Mouse (Mus musculus) forebrain, embryonic 12.5 days (tissue): Measurements from ENCODE around the gene Gm28551. TPM values are rescaled to one million over a fixed set of nuclear protein-coding genes. Genes with fewer than 3 reads are reported as not detected.
A peak's percentile ranks its signal among the peaks of the same experiment; 100 is the strongest.

ENCODE experiments used
- ATAC-seq: fragments of 200-750 bp; cut with Nextera tagmentation; 2 replicates; pipeline ENCODE4 v1.8.0; 2017; ENCODE audit warnings: moderate TSS enrichment; ENCODE audit not compliant: low FRiP score
- H3K27ac ChIP-seq: fragments of 300-500 bp; sonication (generic); 2 replicates; pipeline ENCODE4 v1.5.1; 2016; ENCODE audit warnings: mild to moderate bottlenecking
- H3K27me3 ChIP-seq: fragments of 300-500 bp; sonication (generic); 2 replicates; pipeline ENCODE4 v1.6.1; 2016; ENCODE audit warnings: mild to moderate bottlenecking
- H3K36me3 ChIP-seq: fragments of 300-500 bp; sonication (generic); replicated peaks from 2 replicates; pipeline ENCODE4 v1.6.1; 2016; ENCODE audit warnings: mild to moderate bottlenecking
- H3K4me1 ChIP-seq: fragments of 300-500 bp; sonication (generic); 2 replicates; pipeline ENCODE4 v1.6.1; 2016
- H3K4me2 ChIP-seq: fragments of 300-500 bp; sonication (generic); 2 replicates; pipeline ENCODE4 v1.6.1; 2016; ENCODE audit warnings: mild to moderate bottlenecking, moderate library complexity
- H3K4me3 ChIP-seq: fragments of 300-500 bp; sonication (generic); replicated peaks from 2 replicates; pipeline ENCODE4 v1.5.1; 2016; ENCODE audit warnings: mild to moderate bottlenecking
- H3K9ac ChIP-seq: fragments of 300-500 bp; sonication (generic); 2 replicates; pipeline ENCODE4 v1.6.1; 2016; ENCODE audit warnings: mild to moderate bottlenecking
- H3K9me3 ChIP-seq: fragments of 300-500 bp; sonication (generic); 2 replicates; pipeline ENCODE4 v1.6.1; 2016
- WGBS: fragments of 180-500 bp; shearing (Covaris S2); methylation state at CpG from one replicate; pipeline ENCODE4 v1.1.7; 2016; 5-methylcytosine and 5-hydroxymethylcytosine counted together
- polyA plus RNA-seq: library from polyadenylated mRNA; unstranded; fragments of >200 nt; fragmentation: Nextera tagmentation; extraction: Ambion mirVana; gene quantifications from 2 replicates; pipeline ENCODE4 v1.2.1, GENCODE M21; 2016

Gene Gm28551
- polyA plus RNA-seq, 1 experiment from 2014 or later, result 1.5 TPM

DNA sequence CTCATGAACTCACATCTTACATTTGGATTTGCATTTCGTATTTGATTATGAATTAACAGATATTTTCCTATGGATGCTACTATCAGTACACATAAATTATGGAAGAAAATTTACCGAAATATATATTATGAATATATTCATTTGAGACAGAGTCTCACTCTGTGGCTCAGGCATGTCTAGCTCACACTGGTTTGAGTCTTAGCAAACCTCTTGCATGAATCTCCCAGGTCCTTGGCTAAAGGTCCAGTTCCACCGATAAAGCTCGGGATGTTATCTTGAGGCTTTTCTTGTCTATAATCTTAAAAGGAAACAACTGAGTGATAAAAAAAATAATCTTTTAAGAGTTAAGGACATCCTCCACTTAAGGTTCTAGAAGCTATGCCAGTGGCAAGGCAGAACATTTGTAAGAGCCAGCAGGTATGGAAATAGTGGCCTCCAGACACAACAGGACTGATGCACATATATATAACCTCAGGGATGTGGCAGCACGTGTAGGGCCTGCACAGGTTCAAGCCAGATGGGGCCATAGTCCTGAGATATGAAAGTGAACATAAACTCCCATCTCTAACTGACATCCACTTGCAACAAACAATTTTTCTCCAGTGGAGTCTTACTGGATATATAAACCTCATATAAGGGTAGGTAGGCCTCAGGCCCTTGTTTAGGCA is 27.5 kb downstream of the Gm28551 start:
- WGBS, result 96% methylated on average over 5 of the region's 5 CpGs

DNA sequence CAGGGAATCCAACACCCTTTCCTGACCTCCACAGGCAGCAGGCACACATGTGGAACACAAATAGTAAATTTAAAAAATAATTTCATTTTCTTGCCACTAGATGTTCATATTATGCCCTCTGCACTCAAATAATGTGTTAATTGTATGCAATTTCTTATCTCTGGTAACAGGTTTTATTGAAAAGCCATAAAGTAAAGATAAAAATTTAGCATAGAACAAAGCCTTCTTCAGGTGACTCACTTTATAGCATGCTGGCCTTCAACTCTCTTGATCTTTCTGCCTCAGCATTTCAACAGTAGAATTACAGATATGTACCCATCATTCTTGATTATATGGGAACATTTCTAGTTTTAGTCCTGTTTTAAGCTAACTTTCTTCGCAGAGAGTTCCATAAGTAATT is 28.2 kb downstream of the Gm28551 start:
- no peaks in the 10 kb centered on the region for H3K9me3 ChIP-seq
- 95% methylated on average over 1 of the region's 1 CpGs for WGBS
- H3K27me3 ChIP-seq, result no peaks in the 10 kb centered on the region
- H3K4me1 ChIP-seq, result no peaks in the 10 kb centered on the region
- peaks cover 19% of the 10 kb centered on the region for H3K36me3 ChIP-seq
- H3K4me2 ChIP-seq, result no peak overlapping the region
- no peak overlapping the region for H3K4me3 ChIP-seq
- no peak overlapping the region for H3K9ac ChIP-seq
- H3K27ac ChIP-seq, result no peak overlapping the region
- ATAC-seq, result no peak

More for the DNA sequence above, 27.5 kb downstream of the Gm28551 start:
- no peaks in the 10 kb centered on the region for H3K9me3 ChIP-seq
- peaks cover 19% of the 10 kb centered on the region for H3K36me3 ChIP-seq
- no peak overlapping the region for H3K4me2 ChIP-seq
- no peaks in the 10 kb centered on the region for H3K27me3 ChIP-seq
- no peak for ATAC-seq
- no peak overlapping the region for H3K9ac ChIP-seq
- no peak overlapping the region for H3K27ac ChIP-seq
- H3K4me1 ChIP-seq, result no peaks in the 10 kb centered on the region
- H3K4me3 ChIP-seq, result no peak overlapping the region

DNA sequence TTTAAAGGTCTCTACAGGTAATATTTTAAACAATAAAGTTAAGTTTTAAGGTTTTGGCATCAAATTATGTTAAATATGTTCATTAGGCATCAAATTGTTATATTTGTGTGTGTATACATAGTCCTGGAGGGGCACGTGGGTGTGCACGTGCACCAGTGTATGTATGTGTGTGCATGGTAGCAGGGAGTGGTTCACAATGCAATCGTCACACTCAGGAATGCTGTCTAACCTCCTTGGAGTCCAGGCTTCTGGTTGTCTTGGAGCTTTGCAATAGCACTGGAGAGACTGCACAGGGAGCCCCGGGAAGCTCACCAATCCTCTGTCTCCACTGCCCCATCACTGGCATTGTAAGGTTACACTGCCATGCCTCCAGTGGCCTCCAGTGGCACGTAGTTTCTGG is 29.2 kb downstream of the Gm28551 start:
- Histone ChIP-seq H3K4me1 (no peaks in the 10 kb centered on the region), H3K9ac (no peak overlapping the region), H3K27me3 (no peaks in the 10 kb centered on the region), H3K36me3 (peaks cover 24% of the 10 kb centered on the region), H3K4me2 (no peak overlapping the region), H3K4me3 (no peak overlapping the region), H3K9me3 (no peaks in the 10 kb centered on the region), H3K27ac (no peak overlapping the region)
- no peak for ATAC-seq
- WGBS, result 92% methylated on average over 5 of the region's 5 CpGs

DNA sequence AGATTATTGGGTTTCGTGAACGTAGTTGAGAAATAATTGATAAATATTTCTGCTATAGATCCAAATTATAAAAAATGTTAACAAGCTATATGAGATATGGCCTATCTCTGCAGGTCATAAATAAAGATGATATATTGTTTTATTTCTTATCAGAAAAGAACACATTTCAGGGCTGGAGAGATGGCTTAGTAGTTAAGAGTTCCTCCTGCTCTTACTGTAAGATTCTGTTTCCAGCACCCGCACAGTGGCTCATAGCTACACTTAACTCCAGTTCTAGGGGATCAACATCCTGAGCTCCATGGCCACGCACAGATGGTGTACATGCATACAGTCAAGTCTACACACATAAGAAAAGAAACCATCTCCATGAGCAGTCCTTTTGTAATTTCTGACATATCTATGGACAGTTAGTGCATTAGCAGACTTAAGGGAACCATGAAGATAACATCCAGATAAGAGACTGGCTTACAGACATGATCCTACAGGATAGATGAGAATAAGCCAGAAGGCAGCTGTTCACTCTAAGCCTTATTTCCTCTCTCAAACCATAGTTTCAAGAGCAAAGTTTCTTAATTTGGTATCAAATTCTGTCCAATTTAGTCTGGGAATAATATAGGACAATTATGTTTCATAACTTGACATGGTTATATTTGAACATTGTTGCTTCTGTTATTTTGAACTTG is 30.7 kb downstream of the Gm28551 start:
- WGBS, result 97% methylated on average over 4 of the region's 4 CpGs
- no peak for ATAC-seq
- Histone ChIP-seq H3K27me3 (no peaks in the 10 kb centered on the region), H3K9me3 (no peaks in the 10 kb centered on the region), H3K36me3 (peaks cover 29% of the 10 kb centered on the region), H3K4me3 (no peak overlapping the region), H3K9ac (no peak overlapping the region), H3K27ac (no peak overlapping the region), H3K4me2 (no peak overlapping the region), H3K4me1 (no peaks in the 10 kb centered on the region)

DNA sequence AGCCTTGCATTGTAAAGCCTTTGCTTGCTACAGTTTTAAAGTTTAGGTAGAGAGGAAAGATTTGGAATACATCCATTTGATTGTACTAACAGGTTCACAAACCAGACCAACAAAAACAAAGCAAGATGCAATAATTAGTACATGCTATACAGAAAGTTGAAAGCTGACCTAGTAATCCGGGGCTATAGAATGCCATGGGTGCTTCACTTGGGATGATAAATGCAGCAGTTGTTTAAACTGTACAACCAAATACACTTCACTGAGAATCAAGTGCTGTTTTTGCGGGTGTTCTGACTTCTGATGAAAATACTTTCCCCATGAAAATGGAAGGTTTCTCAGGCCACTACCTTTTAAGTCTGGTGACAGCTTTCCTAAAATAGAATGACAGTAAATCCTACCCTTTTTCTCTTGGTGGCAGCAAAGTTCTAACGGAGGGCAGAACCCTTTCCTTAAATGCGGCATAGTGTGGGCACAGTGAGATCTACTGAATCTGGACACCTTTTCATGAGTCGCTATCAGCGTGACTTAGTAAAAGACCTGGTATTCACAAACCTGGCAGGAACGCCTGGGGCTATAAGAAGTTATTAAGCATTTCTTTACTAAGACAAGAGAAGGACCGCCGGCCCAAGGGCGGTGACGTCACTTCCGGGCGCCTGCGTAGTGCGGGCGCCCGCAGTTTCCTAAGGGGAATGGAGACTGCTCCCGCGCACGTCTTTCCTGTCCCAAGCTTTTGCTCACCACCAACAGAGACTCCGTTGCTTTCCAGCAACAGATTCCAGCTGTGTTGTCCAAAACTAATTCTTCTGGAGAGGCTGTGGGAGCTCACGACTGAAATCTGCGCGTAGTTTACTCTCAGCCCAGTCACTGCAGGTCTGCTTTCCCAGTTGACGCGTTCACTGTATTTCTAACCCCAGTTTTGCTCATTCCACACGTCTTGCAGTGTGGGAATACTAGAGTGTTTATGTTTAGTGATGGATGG is 39.2 kb downstream of the Gm28551 start, which contains the start of gene Osgepl1:
TSS of gene Osgepl1 (plus strand) at position 636 of the 979 bp plus-strand sequence.
- WGBS, result 3% methylated on average over 27 of the region's 27 CpGs
- ATAC-seq, result peak; percentile 99
- H3K9ac ChIP-seq, result peak within 1 kb of the TSS; percentile 76
- peak within 1 kb of the TSS; percentile 89 for H3K27ac ChIP-seq
- peaks cover 13% of the 10 kb centered on the region for H3K36me3 ChIP-seq
- peak within 1 kb of the TSS; percentile 61 for H3K4me3 ChIP-seq
- H3K9me3 ChIP-seq, result no peaks in the 10 kb centered on the region
- peak within 1 kb of the TSS; percentile 65 for H3K4me2 ChIP-seq
- H3K4me1 ChIP-seq, result 0 out of 2 replicates have a peak, but pooled peaks cover 11% of the 10 kb centered on the region
- no peaks in the 10 kb centered on the region for H3K27me3 ChIP-seq

DNA sequence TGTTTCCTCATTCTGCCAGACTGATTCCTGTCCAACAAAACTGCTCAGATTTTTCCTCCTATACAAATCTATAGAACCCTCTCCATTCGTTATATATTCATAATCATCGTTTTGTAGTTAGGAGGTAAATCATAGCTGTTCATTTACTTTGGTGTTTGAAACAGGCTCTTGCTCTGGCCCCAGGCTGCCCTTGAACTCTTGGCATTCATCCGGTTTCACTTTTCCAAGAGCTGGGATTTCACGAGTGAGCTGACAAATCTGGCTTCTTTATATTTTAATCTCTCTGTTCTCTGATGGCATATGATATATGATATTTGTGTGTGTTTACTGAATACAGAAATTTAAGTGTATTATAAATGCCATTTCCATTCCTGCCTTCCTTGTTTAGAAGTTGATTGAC is 52.0 kb downstream of the Gm28551 start:
- Histone ChIP-seq H3K4me2 (no peak overlapping the region), H3K4me1 (peaks cover 6% of the 10 kb centered on the region), H3K27me3 (no peaks in the 10 kb centered on the region), H3K4me3 (no peak overlapping the region), H3K27ac (no peak overlapping the region), H3K9ac (no peak overlapping the region), H3K9me3 (no peaks in the 10 kb centered on the region), H3K36me3 (peaks cover 12% of the 10 kb centered on the region)
- ATAC-seq, result no peak
- WGBS, result 92% methylated on average over 4 of the region's 4 CpGs

DNA sequence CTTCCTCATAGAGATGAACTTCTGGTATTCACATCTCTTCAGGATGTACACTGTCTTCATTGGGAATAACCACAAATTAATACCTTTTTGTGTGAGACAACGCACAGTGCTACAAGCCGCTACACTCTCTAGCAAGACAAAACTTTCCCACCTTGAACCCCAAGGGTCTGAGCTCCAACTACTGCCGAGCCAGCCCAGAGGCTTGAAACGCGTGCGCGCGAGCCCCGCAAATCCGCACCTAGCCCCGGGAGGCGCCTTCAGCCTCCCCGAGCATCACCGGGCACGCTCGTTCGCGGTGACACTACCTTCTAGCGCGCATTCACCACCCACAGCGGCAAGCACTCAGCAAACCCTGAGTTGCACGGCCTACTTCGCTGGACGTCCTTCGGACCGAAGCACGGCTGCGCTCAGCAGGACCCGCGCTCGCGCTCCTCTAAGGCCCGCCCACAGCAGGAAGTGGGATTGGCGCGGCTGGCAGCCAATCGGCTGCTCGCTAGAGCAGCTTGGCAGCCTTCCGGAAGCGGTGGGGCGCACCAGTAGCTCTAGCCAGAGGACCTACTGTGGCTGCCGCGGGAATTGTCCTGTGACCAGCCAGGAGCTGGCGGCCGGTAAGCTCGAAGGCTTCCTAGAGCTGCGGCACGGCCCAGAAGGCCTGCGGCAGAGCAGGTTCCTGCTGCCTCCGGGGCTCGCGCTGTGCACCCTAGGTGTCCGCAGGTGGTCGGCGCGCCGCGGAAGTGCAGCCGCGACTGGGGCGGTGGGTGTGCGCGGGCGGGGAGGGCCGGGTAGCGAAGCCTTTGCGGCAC is 55.7 kb downstream of the Gm28551 start, which contains the start of the genes Pms1, Ormdl1 and Gm28778:
TSS of gene Pms1 (minus strand) at position 438 of the 803 bp plus-strand sequence.
TSS of gene Ormdl1 (plus strand) at position 515 of the 803 bp plus-strand sequence.
TSS of gene Gm28778 (plus strand) at position 531 of the 803 bp plus-strand sequence.
- WGBS, result under 1% methylated on average over 66 of the region's 66 CpGs
- Histone ChIP-seq H3K4me3 (peak within 1 kb of the TSS; percentile 82), H3K4me2 (peak within 1 kb of the TSS; percentile 62), H3K9ac (peak within 1 kb of the TSS; percentile 82), H3K9me3 (no peaks in the 10 kb centered on the region), H3K4me1 (peaks cover 6% of the 10 kb centered on the region), H3K27me3 (no peaks in the 10 kb centered on the region), H3K36me3 (peaks cover 9% of the 10 kb centered on the region), H3K27ac (peak within 1 kb of the TSS; percentile 91)
- ATAC-seq, result peak; percentile 100

DNA sequence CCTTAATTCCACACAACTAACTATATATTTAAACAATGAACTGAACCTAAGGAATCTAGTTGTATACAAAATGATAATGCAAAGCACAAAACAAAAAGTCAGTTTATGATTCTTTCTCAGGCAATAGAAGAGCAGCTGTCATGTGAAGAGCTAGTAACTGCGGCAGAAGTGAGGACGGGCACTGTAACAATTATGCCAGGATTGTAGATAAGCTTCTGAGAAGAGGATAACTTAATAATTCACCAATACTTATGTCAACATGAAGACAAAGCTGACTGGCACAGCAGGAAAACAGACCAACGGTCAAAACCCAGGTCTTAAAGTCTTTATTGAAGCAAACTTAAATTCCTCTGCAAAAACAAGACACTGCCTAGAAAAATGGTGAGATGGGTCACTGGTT is 61.3 kb downstream of the Gm28551 start:
- H3K9ac ChIP-seq, result no peak overlapping the region
- H3K4me1 ChIP-seq, result no peaks in the 10 kb centered on the region
- H3K27ac ChIP-seq, result no peak overlapping the region
- H3K27me3 ChIP-seq, result no peaks in the 10 kb centered on the region
- H3K4me3 ChIP-seq, result no peak overlapping the region
- no peaks in the 10 kb centered on the region for H3K9me3 ChIP-seq
- 90% methylated on average over 3 of the region's 3 CpGs for WGBS
- 0 out of 2 replicates have a peak, but pooled peaks cover 3% of the 10 kb centered on the region for H3K36me3 ChIP-seq
- H3K4me2 ChIP-seq, result no peak overlapping the region
- ATAC-seq, result no peak

Other genes starting within 250 kb of the Gm28551 start
- not detected in 2 replicates for gene 1700019A02Rik, start 165.0 kb downstream of the Gm28551 start, polyA plus RNA-seq
- 24.5 and 26.3 TPM in 2 replicates for gene Pms1, start 55.6 kb downstream of the Gm28551 start, polyA plus RNA-seq
- gene Ormdl1, start 55.6 kb downstream of the Gm28551 start, polyA plus RNA-seq, result 72.2 and 79.8 TPM in 2 replicates
- not detected in 2 replicates for gene Gm28778, start 55.6 kb downstream of the Gm28551 start, polyA plus RNA-seq
- gene Osgepl1, start 39.0 kb downstream of the Gm28551 start, polyA plus RNA-seq, result 31.6 and 33.4 TPM in 2 replicates
- not detected in 2 replicates for gene Asdurf, start within 50 bp of the Gm28551 start, polyA plus RNA-seq
- gene Asnsd1, start 85 bp upstream of the Gm28551 start, polyA plus RNA-seq, result 91.9 and 95.3 TPM in 2 replicates